Mouse (Mus musculus) CH12.LX (cell line): ENCODE measurements around the gene Slc22a5. TPM values are rescaled to one million over a fixed set of nuclear protein-coding genes. Genes with fewer than 3 reads are reported as not detected.

Experiments used
- DNase-seq: peaks from one replicate; pipeline ENCODE4 v3.0.0-alpha.2; 2013; ENCODE audit errors: extremely low read depth
- H3K27ac ChIP-seq: 2 replicates; pipeline ENCODE4 v1.5.1; 2012; ENCODE audit warnings: low read depth, mild to moderate bottlenecking, control low read depth, moderate library complexity; ENCODE audit not compliant: insufficient read depth
- H3K27me3 ChIP-seq: replicated peaks from 2 replicates; pipeline ENCODE3; 2012; ENCODE audit warnings: inconsistent platforms
- H3K36me3 ChIP-seq, 2 experiments: replicated peaks in 1 of 2; 2 replicates each; pipeline versions ENCODE3 to v1.6.1; 2012; ENCODE audit warnings: inconsistent platforms in 1 of 2, low read length in 1 of 2, mild to moderate bottlenecking in 1 of 2, mixed read lengths in 1 of 2, moderate library complexity in 1 of 2; ENCODE audit not compliant: control insufficient read depth in 1 of 2, insufficient read depth in 1 of 2
- H3K4me1 ChIP-seq, 2 experiments: 2 replicates each; pipeline ENCODE4 v1.6.1; 2012; ENCODE audit warnings: inconsistent platforms in 1 of 2, moderate library complexity in 1 of 2; ENCODE audit not compliant: insufficient read depth in 2 of 2, control insufficient read depth in 1 of 2
- H3K4me2 ChIP-seq: 2 replicates; pipeline ENCODE4 v1.6.1; 2012; ENCODE audit warnings: low read depth, mild to moderate bottlenecking, control low read depth; ENCODE audit not compliant: poor library complexity, insufficient read depth, severe bottlenecking
- H3K4me3 ChIP-seq, 3 experiments: fragments of 150-350 bp in 1 of 3; sonication (generic) in 1 of 3; replicated peaks in 1 of 3; 2 replicates each; pipeline versions ENCODE3 to v1.5.1; 2011 to 2012; ENCODE audit warnings: low read depth in 2 of 3, low read length in 2 of 3, mild to moderate bottlenecking in 2 of 3, moderate library complexity in 2 of 3, control low read depth in 1 of 3, improper control_type of control experiment in 1 of 3, inconsistent platforms in 1 of 3, mixed read lengths in 1 of 3; ENCODE audit not compliant: poor library complexity in 1 of 3
- H3K79me2 ChIP-seq: replicated peaks from 2 replicates; pipeline ENCODE4 v1.6.1; 2012; ENCODE audit warnings: mild to moderate bottlenecking, moderate library complexity; ENCODE audit not compliant: control insufficient read depth, poor library complexity, insufficient read depth, severe bottlenecking; ENCODE audit errors: extremely low read depth
- H3K9ac ChIP-seq: 2 replicates; pipeline ENCODE4 v1.6.1; 2012; ENCODE audit warnings: low read depth, mild to moderate bottlenecking, control low read depth, moderate library complexity; ENCODE audit not compliant: insufficient read depth
- H3K9me3 ChIP-seq: replicated peaks from 2 replicates; pipeline ENCODE3; 2012; ENCODE audit warnings: low read length, inconsistent platforms, mixed read lengths
- CHD1 ChIP-seq: IDR thresholded peaks from 2 replicates; pipeline ENCODE4 v1.6.1; 2012; ENCODE audit warnings: low read depth, low read length, improper control_type of control experiment, inconsistent platforms
- CHD2 ChIP-seq: IDR thresholded peaks from 2 replicates; pipeline ENCODE4 v1.6.1; 2011; ENCODE audit warnings: low read length, improper control_type of control experiment
- CTCF ChIP-seq, 2 experiments: IDR thresholded peaks in 1 of 2; conservative IDR thresholded peaks in 1 of 2; 2 replicates each; pipeline ENCODE4 v1.5.1; 2011 to 2012; ENCODE audit warnings: low read depth in 2 of 2, low read length in 2 of 2, improper control_type of control experiment in 1 of 2, inconsistent platforms in 1 of 2, mild to moderate bottlenecking in 1 of 2, moderate library complexity in 1 of 2
- E2F4 ChIP-seq: IDR thresholded peaks from 2 replicates; pipeline ENCODE4 v1.6.1; 2011; ENCODE audit warnings: low read depth, low read length, improper control_type of control experiment; ENCODE audit not compliant: insufficient replicate concordance
- ETS1 ChIP-seq: conservative IDR thresholded peaks from 2 replicates; pipeline ENCODE4 v1.6.1; 2012; ENCODE audit warnings: low read depth, mild to moderate bottlenecking, inconsistent platforms, low read length, improper control_type of control experiment, moderate library complexity
- IRF4 ChIP-seq: IDR thresholded peaks from 2 replicates; pipeline ENCODE4 v1.6.1; 2014; ENCODE audit warnings: low read depth, mild to moderate bottlenecking, inconsistent platforms, low read length, improper control_type of control experiment
- KAT2A ChIP-seq: IDR thresholded peaks from 2 replicates; pipeline ENCODE4 v1.6.1; 2012; ENCODE audit warnings: low read length, improper control_type of control experiment, inconsistent platforms; ENCODE audit not compliant: insufficient replicate concordance
- MAFK ChIP-seq: IDR thresholded peaks from 2 replicates; pipeline ENCODE4 v1.6.1; 2011; ENCODE audit warnings: low read length, improper control_type of control experiment; ENCODE audit not compliant: insufficient replicate concordance
- MAX ChIP-seq: IDR thresholded peaks from 2 replicates; pipeline ENCODE4 v1.6.1; 2011; ENCODE audit warnings: low read length, improper control_type of control experiment
- MEF2A ChIP-seq: IDR thresholded peaks from 2 replicates; pipeline ENCODE4 v1.6.1; 2014; ENCODE audit warnings: low read depth, mild to moderate bottlenecking, inconsistent platforms, low read length, improper control_type of control experiment, borderline replicate concordance
- MXI1 ChIP-seq: IDR thresholded peaks from 2 replicates; pipeline ENCODE4 v1.6.1; 2011; ENCODE audit warnings: mild to moderate bottlenecking, low read depth, low read length, improper control_type of control experiment
- MYC ChIP-seq: IDR thresholded peaks from 2 replicates; pipeline ENCODE4 v1.6.1; 2011; ENCODE audit warnings: low read depth, mild to moderate bottlenecking, improper control_type of control experiment, low read length
- NELFE ChIP-seq: IDR thresholded peaks from 2 replicates; pipeline ENCODE4 v1.6.1; 2011; ENCODE audit warnings: low read depth, low read length, improper control_type of control experiment
- NRF1 ChIP-seq: IDR thresholded peaks from 2 replicates; pipeline ENCODE4 v1.6.1; 2014; ENCODE audit warnings: low read depth, mild to moderate bottlenecking, inconsistent platforms, low read length, improper control_type of control experiment, moderate library complexity
- PAX5 ChIP-seq: IDR thresholded peaks from 2 replicates; pipeline ENCODE4 v1.6.1; 2012; ENCODE audit warnings: low read length, inconsistent platforms, mixed read lengths
- POLR2AphosphoS2 ChIP-seq: IDR thresholded peaks from 2 replicates; pipeline ENCODE4 v1.6.1; 2011; ENCODE audit warnings: low read depth, low read length, improper control_type of control experiment
- RAD21 ChIP-seq: IDR thresholded peaks from 2 replicates; pipeline ENCODE4 v1.6.1; 2011; ENCODE audit warnings: low read depth, mild to moderate bottlenecking, low read length, improper control_type of control experiment, moderate library complexity
- RCOR1 ChIP-seq: conservative IDR thresholded peaks from 2 replicates; pipeline ENCODE4 v1.6.1; 2012; ENCODE audit warnings: low read depth, mild to moderate bottlenecking, inconsistent platforms, low read length, improper control_type of control experiment
- TBP ChIP-seq: conservative IDR thresholded peaks from 2 replicates; pipeline ENCODE4 v1.6.1; 2011; ENCODE audit warnings: low read depth, low read length, improper control_type of control experiment
- UBTF ChIP-seq: IDR thresholded peaks from 2 replicates; pipeline ENCODE4 v1.6.1; 2012; ENCODE audit warnings: low read depth, mild to moderate bottlenecking, inconsistent platforms, low read length, improper control_type of control experiment, moderate library complexity
- USF1 ChIP-seq: IDR thresholded peaks from 2 replicates; pipeline ENCODE4 v1.6.1; 2014; ENCODE audit warnings: low read depth, mild to moderate bottlenecking, inconsistent platforms, low read length, improper control_type of control experiment
- ZC3H11A ChIP-seq: IDR thresholded peaks from 2 replicates; pipeline ENCODE4 v1.6.1; 2012; ENCODE audit warnings: low read depth, mild to moderate bottlenecking, inconsistent platforms, low read length, improper control_type of control experiment
- ZKSCAN1 ChIP-seq: IDR thresholded peaks from 2 replicates; pipeline ENCODE4 v1.6.1; 2012; ENCODE audit warnings: low read depth, inconsistent platforms, low read length, improper control_type of control experiment, borderline replicate concordance
- ZNF384 ChIP-seq: IDR thresholded peaks from 2 replicates; pipeline ENCODE4 v1.6.1; 2012; ENCODE audit warnings: low read depth, low read length, improper control_type of control experiment, inconsistent platforms
- dilution Hi-C: fragments of 300-500 bp; cut with MboI; formaldehyde crosslinking; loops from 2 replicates; pipeline ENCODE4 v1.14.3; 2020; ENCODE audit warnings: low sequenced_read_pairs; ENCODE audit not compliant: extremely low pct_unique_long_range_greater_than_20kb, extremely low pct_ligation_motif_present
- in situ Hi-C: fragments of 300-500 bp; cut with MboI; formaldehyde crosslinking; loops from 3 replicates; pipeline ENCODE4 v1.14.3; 2019; ENCODE audit warnings: low sequenced_read_pairs, low pct_ligation_motif_present, low pct_unique_long_range_greater_than_20kb, mixed read lengths
- polyA plus RNA-seq: library from polyadenylated mRNA; unstranded; fragments of >175 nt; gene quantifications from 2 replicates; pipeline ENCODE4 v1.2.1, GENCODE M21; 2012; ENCODE audit warnings: low read depth; ENCODE audit not compliant: insufficient read length
- total RNA-seq, 2 experiments: library from RNA; depleted of rRNA; stranded (reverse); fragments of 300-350 nt in 1 of 2; fragments of >200 nt in 1 of 2; gene quantifications; 2 replicates each; pipeline ENCODE4 v1.2.3; 2012 to 2014

Gene Slc22a5
- total and polyA plus RNA-seq, 3 experiments, result 5.6 to 6.7 (median 6.2) TPM

DNA sequence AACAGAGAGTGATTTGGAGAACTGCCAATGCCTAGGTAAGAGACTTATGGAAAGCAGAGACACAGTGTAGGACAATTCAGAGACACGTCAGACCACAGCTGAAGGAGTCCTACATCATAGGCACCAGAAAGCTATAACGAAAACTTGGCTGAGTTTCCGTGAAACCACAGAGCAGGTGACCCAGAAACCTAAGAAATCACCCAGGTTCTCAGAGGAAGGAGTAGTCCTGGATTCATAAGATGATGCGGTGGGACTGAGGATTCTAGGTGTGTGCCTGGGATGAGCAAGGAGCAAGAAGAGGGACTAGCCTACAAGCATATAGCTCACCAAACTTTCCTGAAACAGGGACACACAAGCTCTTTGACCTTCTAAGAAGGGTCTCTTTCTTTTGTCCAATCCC, 3.2 kb downstream of the Slc22a5 start:
- Histone ChIP-seq H3K27me3 (no peaks in the 10 kb centered on the region), H3K36me3 (peaks cover 0 to 22% of the 10 kb centered on the region in 2 experiments), H3K9me3 (no peaks in the 10 kb centered on the region), H3K4me3 (no peak overlapping the region), H3K4me2 (no peak overlapping the region), H3K4me1 (peaks cover 4 to 29% of the 10 kb centered on the region in 2 experiments; a peak in 3 of 4 replicates), H3K9ac (no peak overlapping the region), H3K79me2 (no peaks in the 10 kb centered on the region), H3K27ac (no peak overlapping the region)
- in situ Hi-C loops (no loop called here), dilution Hi-C loops (no loop called here)
- no peak for DNase-seq
- TF ChIP-seq CHD1 (no peak), CHD2 (no peak), E2F4 (no peak), USF1 (no peak), NRF1 (no peak), MXI1 (no peak), MAX (no peak), RAD21 (no peak), RCOR1 (no peak)

DNA sequence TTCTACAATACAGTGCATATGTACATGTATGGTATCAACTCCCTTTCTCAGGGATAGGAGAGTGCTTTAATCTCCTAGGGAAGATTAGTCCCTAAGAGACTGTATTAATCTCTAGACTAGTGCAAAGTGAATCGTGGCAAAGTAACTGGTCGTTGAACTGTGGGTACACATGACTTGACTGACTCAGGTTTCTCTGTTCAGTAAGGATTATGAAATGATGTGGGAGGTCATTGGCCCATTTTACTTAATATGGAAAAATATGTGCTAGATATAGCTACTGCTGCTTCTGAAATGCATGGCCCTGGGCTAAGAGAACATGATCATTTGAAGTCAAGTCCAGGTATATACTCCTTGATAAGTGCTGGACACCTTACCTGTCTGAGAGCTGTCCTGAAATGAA, 8.2 kb downstream of the Slc22a5 start:
- TF ChIP-seq ZNF384, result no peak
- TF ChIP-seq ETS1, result no peak
- TF ChIP-seq PAX5, result no peak
- no peak for TF ChIP-seq ZKSCAN1
- TF ChIP-seq IRF4, result no peak
- no peak for TF ChIP-seq MAFK
- TF ChIP-seq CTCF (conservative IDR thresholded peaks at IDR 0.05 in 1 of 2, IDR thresholded peaks at IDR 0.05 in 1 of 2; ENCODE audit: low read depth in 2 of 2, low read length in 2 of 2), result no peak
- no peak for TF ChIP-seq UBTF
- no peak for TF ChIP-seq E2F4
- TF ChIP-seq MEF2A, result no peak
- no peak for TF ChIP-seq ZC3H11A
- TF ChIP-seq KAT2A, result no peak
- no peak for TF ChIP-seq CHD2
- no peak for TF ChIP-seq MAX
- TF ChIP-seq POLR2AphosphoS2, result no peak
- no peak for TF ChIP-seq TBP
- TF ChIP-seq RCOR1, result no peak
- TF ChIP-seq NELFE, result no peak
- TF ChIP-seq MYC, result no peak
- dilution Hi-C loops, result no loop called here

More for the DNA sequence above, 8.2 kb downstream of the Slc22a5 start:
- H3K4me2 ChIP-seq, result no peak overlapping the region
- in situ Hi-C loops, result no loop called here
- H3K27me3 ChIP-seq, result no peaks in the 10 kb centered on the region
- H3K9me3 ChIP-seq, result no peaks in the 10 kb centered on the region
- DNase-seq, result no peak
- H3K27ac ChIP-seq, result no peak overlapping the region
- H3K79me2 ChIP-seq, result no peaks in the 10 kb centered on the region
- H3K9ac ChIP-seq, result no peak overlapping the region
- no peak overlapping the region for H3K4me3 ChIP-seq
- peaks cover 0 to 29% of the 10 kb centered on the region in 2 experiments for H3K36me3 ChIP-seq
- peaks cover 0 to 5% of the 10 kb centered on the region in 2 experiments; a peak in 1 of 4 replicates for H3K4me1 ChIP-seq
